Mouse (Mus musculus): Measurements from ENCODE around the gene Gpc3. TPM values are rescaled to one million over a fixed set of nuclear protein-coding genes. Genes with fewer than 3 reads are reported as not detected.

Gene Gpc3
- polyA plus RNA-seq (2015; fragmentation: Illumina TruSeq; extraction: RNeasy Lipid Tissue Mini Kit (QIAGEN cat#74804); ENCODE audit: insufficient read depth, low replicate concordance): 8.1 TPM

DNA sequence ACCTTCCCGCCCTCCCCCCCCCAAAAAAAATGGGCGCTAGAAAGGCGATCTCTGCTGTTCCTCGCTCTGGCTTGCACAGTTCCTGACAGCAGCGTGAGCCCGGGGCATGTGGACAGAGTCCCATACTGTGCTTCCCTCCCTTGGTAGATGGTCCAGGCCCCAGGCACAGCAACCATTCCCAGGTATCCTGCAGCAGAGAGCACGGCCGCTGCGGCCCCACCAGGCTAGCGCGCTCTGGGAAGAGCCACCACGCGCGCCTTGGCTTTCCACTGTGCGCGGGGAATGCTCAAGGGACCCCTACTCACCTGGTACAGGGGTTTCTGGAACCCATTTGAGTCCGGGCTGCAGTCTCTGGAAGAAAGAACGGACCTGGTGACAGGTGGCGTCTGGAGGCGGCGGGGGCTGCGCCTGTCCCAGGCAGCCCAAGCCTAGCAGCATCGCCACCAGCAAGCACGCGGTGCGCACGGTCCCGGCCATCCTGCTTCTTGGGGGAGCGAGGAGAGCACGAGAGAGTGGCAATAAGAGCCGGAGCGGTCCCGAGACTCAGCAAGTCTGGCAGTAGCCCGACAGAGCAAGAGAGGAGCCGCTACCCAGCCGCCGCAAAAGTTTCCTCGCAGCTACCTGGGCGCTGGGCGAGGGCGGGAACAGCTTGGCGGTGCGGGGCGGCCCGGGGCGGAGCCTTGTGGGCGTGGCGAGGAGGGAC lies at the start of gene Gpc3:
Gpc3 (minus strand) TSS at position 623 of the 703 bp plus-strand sequence.

Other genes starting within 250 kb of the Gpc3 start
- 0.55 TPM for gene Ccdc160, start 177.2 kb upstream of the Gpc3 start, polyA plus RNA-seq (2015; fragmentation: Illumina TruSeq; extraction: RNeasy Lipid Tissue Mini Kit (QIAGEN cat#74804); ENCODE audit: insufficient read depth, low replicate concordance)